Mouse (Mus musculus) T-helper 1 cell (primary cell): ENCODE results near the gene Gm4792.

Experiments used
- in situ Hi-C: fragments of 300-600 bp; cut with MboI, MseI; formaldehyde crosslinking; loops from one replicate; pipeline ENCODE4 v1.15.1; 2025; ENCODE audit warnings: high pct_unique_total_duplicates

Gene Gm4792

DNA sequence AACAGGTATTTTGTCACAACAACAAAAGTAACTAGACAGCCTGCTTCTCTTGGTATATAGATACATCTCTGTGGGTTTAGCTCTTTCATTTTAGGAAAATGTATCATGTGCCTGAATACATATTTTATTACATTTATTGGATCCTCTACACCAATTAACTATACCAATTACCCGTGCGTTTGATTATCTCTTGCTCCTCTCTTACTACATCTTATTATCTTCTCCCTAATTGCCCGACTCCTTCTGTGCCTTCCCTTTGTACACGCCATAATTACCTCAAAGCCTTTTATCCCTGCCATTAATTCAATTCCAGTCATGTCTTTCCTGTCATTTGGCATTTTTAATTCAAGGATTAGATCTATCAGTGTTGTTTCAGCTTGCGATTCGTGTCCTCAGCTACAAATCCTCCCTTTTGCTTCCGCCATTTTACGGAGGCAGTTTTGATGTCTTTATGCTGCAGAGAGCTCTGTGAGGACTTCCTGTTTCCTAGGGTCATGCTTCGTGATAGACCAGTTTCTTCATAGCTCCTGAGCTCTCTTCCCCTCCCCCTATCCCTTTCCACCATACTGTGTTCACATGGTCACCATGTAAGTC is 5.7 kb upstream of the Gm4792 start:
- in situ Hi-C loops = no loop called here

DNA sequence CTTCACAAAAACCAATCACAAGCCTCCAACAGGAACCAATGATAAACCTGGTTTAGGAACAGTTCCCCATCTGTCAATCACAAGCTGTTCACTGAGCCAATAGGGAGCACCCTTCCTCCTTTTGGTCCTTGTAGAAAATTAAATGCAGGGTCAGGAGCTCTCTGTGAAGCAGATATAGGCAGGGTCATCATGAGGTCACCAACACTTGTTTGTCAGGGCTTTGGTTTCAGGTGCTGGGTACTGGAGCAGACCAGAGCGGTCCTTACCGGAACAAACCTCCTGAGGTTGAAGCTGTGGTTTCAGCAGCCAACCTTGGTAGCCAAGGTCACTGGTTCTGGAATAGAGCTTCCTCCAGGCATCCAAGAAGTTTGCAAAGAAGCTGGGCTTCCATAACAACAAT is 798 bp upstream of the Gm4792 start:
- in situ Hi-C loops = no loop called here

DNA sequence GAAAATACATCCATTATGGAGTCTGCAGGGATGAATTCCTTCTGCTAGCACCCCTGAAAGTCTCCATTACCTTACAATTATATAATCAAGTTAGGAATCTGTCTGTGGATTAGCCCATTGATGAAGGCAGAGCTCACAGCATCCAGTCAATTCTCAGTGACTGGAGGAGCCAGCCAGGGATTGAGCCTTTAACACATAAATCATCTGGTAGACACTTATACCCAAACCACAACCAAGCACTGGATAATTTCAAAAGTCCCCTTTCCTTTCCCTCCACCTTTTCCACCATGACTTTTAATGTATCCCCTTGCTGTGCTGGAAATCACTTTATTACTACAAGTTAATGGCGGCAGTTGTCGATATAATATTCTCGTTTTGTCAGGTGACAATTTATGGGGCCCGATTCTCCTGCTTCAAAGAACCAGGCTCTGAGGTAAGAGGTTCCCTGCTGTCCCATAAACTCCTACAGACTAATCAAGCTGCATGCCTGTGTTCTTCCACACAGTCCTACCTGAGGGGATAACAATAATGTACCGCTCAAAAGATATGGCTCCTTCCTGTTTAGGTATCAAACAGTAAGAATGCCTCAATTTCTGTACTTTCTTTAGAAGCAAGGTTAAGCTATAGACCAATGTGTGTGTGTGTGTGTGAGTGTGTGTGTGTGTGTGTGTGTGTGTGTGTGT is 2.4 kb downstream of the Gm4792 start:
- in situ Hi-C loops = no loop called here

DNA sequence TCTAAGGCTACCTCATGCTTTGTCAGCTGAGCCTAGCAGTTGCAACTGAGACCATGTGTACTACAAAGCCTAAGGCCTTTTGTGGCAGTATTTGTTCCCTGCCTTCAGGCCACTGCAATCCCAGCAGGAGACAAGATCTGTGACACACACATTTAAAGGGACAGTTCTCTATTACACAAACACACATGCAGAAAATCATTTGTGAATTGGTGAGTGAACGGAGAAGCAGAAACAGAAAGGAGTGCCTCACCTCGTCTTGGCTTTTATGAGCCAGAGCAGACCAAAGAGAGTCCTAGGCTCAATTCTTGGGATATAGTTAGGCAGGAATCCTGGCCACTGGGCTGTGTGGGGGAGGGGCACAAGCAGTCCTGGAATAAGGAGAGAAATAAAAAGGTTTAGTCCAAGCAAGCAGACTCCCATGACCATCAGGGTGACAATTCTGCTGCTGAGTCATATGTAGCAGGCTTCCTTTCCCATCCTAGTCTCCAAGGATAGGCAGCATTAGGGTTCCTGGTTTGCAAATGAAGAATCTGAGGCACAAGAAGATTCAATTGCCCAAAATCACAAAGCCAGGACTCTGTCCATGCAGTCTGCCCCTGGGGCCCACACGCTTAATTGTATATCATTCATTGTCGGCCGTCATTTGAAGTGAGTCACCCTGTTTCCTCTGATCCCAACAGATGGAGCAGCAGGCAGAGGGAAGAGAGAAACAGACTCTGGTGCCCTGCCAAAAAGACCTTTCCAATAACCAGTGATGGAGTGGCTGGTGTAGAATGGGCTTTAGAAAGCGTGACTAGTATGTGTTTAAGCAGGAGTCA is 3.4 kb downstream of the Gm4792 start:
- in situ Hi-C loops = no loop called here

DNA sequence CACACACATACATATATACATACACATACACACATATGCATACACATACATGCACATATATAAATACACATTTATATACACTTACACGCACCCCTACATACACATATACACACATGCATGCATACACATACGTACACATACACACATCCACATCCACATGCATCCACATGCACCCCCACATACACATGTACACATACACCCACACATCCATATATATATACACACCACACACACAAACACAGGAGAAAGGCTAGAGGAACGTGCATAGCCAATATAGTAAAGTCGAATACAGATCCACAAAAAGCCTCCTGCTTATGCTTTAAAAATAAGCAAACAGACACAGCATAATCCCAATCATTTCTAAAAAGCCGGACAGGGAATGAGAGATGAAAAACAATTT is 4.1 kb downstream of the Gm4792 start:
- in situ Hi-C loops = no loop called here

DNA sequence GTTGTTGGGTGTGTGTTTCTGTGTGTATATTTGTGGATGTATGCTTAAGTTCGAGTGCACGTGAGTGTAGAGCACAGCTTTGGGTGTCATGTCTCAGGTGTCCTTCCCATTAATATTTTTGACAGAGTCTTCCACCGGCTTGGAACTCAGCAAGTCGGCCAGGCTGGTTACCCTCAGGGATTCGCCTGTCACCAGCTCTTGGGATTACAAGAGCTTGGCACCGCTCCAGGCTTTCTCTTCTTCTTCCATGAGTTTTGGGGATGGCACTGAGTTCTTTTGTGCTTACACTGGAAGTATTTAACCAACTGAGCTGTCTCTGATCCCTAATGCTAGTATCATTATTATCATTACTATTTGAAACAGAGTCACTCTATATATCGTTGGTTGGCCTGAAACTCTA is 15.7 kb downstream of the Gm4792 start:
- in situ Hi-C loops = no loop called here

DNA sequence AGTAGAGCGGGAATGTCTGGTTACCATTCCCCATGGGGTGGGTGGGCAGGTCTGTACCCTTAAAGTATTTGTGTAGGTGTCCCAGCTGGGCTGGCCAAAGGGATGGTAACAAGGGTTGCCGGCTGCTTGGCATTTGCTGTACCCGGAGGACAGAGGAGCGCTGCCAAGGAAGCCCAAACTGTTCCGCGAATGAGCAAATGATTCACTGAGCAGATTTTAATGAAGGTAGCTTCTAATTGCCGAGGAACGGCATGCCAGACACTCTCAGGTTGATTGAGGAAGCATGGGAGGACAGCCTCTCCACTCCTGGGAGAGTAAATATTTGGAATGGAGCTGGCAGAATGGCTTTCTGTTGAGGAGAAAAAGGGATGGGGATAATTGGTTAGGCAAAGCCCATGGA is 16.3 kb downstream of the Gm4792 start:
- in situ Hi-C loops = no loop called here

DNA sequence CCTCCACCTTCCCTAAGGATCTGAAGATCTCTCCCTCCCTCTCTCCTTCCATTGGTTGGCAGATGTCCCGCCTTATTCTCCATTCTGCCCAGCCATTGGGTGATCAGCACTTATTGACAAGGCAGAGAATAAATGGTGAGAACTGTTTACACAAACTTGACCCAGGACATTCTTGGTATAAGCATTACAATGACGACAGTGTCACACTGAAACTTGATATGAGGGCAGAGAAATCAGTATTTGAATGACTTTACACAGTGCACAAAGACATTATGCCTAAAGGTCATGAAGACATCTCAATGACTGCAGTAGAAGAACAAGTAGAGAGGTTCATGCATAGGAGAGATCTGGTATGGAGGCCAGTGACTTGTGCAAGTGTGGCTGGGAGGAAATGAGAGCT is 22.0 kb downstream of the Gm4792 start:
- in situ Hi-C loops = no loop called here

DNA sequence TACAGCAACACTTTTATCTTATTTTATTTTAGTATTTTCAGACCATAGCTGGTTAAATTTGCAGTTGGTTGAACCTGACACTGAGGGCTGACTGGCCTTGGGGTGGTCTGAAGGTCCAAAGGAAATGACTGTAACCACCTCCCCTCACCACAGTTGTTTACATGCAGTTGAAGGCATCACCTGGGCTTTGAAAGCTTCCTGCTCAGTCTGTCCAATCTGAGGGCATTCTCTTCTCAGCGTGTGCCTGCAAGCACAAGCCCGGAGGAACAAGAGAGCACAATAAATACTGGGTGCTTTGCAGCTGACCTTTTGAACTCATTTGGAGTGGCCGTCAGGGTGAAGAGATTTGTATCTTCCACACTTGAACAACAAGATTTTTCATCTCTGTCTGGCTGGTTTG is 23.2 kb downstream of the Gm4792 start:
- in situ Hi-C loops = no loop called here

DNA sequence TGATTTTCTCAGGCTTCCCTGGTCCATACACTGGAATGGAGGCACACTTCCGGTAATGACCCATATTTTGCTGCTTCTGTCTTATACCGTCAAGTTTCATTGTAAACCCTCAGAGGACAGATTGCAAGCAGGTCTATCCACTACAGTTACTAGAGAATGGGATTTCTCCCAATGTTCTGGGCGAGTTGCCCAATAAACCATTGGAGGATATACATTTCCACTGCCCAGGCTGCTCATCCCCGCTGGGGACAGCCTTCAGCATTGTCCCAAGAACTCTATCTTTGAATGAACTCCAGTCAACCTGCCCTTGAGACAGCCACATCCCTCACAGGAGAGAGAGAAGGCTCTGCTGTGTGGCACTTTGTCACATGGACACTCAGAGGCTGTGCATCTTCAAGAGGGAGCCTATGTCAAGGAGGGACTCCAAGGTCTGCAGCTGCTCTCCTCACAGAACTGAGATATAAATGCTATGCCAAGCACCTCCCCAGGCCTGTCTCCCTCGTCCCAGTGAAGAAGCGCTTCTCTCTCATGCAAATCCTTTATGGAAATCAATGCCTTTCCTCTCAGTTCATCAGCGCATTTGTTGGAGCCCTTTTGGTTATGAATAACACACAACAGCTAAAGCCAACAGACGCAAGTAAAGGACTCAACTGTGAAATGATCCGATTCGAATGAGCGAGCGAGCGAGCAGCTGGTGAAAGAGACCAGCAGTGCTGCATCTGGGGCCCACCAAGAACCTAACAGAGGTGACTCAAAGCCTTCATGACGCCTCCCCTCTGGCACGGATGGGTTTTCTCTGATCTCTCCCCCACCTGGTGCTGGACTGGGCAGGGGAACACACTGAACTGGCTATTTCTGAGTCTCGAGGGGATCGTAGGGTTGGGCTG is 32.6 kb downstream of the Gm4792 start:
- in situ Hi-C loops = no loop called here

DNA sequence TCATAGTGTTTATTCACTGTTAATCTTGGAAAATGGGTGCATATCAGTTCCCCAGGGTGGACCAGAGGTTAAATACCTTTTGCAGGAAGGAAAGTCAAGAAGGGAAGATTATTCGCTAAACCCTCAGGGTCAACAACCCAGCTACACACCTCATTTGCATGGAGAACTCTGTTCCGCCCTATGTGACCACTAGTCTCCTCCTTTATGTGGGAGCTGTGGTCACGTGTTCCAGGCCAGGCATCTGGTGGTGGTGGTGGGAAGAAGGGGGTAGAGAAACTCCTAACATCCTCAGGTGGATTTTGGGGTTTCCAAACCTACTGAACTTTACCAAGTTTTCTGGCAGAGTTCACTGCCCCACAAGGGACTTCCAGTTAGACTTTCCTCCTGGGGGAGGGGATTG is 35.3 kb downstream of the Gm4792 start:
- in situ Hi-C loops = no loop called here

DNA sequence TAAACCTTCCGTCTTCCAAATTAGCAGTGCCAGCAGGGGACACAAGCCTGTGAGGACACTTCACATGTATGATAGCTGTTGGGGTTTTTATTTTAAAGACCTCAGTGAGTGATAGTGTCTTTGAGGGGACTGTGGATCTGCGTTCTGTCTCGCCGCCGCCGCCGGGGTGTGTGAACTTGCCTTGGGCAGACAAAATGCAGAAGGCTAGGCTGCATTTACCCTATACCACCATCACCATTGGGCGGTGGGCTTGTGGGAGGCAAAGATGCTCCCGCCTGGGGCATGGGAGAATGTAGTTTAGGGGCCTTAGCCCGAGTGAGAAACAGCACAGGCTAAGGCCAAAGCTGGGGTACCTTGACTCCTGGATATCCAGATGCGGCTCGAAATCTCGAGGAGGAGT is 35.9 kb downstream of the Gm4792 start:
- in situ Hi-C loops = no loop called here

DNA sequence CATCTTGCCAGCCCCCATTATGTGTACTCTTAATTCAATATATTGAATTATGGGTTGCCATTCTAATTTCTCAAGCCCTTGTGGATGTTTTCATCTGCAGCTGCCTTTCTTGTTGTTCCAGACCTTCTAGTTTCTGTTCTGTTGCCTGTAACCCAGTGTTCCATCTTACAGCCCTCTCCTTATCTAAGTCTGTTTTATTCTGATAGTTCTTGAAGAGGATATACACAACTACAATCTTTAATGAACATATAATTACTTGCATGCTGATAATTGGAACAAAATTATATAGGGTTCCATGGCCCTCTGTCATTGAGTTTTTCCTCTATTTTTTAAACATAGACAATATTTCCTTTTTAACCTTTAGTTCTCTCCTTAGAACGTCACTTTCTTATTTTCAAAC is 38.0 kb downstream of the Gm4792 start:
- in situ Hi-C loops = no loop called here

DNA sequence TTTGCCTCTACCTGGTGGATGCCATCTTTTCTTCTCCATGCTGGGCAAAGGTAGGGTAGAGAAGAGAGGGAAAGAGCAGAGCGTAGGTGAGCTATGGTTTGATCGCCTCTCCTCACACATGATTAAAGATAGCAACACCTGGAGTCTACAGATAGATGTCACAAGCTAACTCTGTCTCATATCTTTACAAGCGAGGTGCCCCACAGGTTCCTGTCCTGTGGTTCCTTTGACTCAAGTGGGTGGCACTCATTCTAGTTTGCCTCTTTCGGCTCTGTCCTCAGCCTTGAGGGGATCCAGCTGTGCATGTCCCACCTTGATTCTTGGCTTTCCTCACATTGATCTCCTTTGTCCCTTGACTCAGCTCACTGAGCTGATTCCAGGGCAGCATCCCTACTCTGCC is 42.0 kb downstream of the Gm4792 start:
- in situ Hi-C loops = no loop called here

DNA sequence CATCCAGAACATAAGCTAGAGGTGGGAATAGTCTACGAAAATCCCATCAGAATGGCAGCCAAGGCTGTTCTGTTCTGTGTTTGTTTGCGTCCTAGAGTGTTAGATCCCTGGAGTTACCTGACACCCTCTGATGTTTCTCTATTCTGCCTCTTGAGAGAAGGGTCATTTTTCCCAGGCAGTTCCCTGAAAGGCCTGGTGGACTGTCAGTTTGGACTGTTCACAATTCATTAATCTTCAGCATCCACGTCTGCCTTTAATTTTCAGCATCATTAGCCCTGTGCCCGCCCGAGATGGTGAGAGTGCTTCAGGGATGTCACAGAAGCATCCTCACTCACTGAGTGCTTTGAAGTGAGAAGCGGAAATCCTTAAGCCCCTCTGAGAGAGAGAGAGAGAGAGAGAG is 42.8 kb downstream of the Gm4792 start:
- in situ Hi-C loops = no loop called here

DNA sequence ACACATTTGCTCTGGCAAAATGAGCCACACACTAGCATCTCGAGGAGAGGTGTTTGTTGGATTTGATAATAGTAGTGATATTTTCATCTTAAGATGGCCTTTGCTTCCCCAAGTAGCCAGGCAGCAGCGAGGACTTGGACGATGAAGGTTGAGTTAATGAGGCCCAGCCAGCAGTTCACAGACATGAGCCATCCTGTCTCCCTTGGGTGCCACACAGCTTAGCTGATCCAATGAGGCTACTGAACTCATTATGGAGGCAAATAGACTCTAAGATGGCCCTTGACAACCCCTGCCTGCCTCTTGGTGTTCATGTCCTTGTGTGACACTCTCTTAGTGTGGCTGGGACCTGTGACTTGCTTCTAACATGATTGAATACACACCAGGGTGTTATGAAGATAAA is 43.7 kb downstream of the Gm4792 start:
- in situ Hi-C loops = no loop called here

DNA sequence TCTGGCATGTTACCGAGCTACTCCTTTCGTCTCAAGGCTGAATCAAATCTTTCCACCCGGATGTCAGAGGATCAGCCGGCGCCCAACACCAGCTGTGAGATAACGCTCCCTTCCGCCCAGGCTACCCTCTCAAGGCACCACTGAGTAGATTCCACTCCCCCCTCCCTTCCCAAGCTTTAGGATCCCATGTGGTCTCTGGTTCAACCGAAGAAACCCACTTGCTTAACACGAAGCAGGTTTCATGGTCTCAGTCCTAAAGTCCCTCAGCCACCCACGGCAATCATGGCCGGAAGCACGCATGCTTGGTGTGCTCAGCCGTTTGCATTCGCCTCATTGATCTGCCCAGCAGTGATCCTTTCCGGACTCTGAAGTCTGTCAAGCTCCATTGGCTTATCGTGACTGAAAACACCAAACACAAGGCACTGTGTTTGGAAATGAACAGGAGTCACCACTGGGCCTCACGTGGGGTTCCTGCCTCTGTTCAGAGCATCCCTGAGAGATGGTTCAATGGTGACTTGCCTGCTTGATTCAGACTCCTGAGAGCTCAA is 45.2 kb downstream of the Gm4792 start:
- in situ Hi-C loops = no loop called here

DNA sequence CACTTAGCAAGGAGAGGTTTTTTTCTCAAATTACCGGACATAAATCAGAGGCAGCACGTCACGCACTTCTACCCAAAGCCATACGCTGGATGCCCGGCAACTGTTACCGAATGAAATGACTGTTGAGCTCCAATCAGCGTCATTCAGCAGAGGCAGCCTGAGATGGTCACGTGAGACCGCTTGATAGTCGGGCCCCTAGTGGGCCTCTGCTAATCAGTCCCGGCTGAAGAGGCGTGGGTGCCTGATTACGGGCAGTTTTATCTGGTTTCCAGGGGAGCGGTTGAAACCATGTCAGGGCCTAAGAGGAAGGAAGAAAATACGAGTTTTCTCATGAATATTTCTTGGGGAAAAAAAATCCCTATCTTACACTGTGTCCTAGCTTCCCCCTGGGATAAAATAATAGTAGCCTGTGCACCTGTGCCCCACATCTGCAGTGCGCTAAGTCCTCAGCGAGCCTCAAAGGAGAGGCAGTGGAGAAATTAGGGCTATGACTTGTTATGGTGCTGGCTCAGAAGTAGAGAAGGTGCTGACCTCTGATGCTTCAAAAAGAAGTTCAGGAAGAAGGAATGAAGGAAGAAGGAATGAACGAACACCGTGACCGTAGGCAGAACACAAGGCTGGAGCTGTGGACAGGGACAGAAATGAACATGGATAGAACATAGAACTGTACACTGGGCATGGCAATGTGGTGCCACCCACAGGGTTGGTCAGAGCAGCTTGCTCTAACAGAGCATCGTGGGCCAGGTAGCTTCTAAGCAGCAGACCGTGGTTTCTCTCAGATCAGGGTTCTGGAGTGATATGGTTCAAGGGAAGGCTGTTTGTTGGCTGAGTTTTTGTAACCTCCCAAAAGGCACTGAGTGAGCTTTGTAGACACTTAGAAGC is 48.7 kb downstream of the Gm4792 start:
- in situ Hi-C loops = no loop called here

DNA sequence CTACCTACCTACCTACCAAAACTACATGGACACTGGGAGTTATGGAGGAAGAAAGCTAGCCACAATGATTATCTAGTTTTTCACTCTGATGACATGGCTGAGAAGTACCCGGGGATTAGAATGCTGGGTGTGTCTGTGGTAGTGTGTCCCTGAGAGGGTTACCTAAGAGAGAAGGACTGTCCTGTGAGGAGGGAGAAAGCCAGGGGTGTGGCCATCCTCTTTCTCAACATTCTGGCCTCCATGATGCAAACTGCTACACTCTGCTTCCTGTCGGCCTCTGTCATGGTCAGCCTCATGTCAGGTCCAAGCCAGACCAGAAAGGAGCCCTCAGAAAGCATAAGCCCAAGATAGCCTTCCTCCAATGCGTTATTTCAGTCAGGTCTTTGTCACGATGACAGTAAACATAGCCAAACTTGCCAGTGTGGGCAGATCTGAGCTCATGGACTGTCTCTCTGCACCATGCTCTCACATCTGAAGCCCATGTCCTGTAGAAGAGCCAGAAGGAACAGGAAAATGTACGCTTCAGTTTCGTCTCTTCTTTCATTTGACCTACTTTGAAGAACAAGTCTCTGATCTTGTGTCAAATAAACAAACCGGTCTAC is 50.7 kb downstream of the Gm4792 start:
- in situ Hi-C loops = no loop called here
